Mouse (Mus musculus) heart, postnatal 14 days (tissue): ENCODE measurements around the gene Cyp1b1. TPM values are rescaled to one million over a fixed set of nuclear protein-coding genes. Genes with fewer than 3 reads are reported as not detected.
A peak's percentile ranks its signal among the peaks of the same experiment; 100 is the strongest.

Experiments
- DNase-seq, 2 experiments: peaks; one replicate each; pipeline ENCODE4 v3.0.0; 2021 to 2022
- intact Hi-C: fragments of 180-260 bp; cut with DNase I; formaldehyde crosslinking; loops from one replicate; pipeline ENCODE4 v1.15.1; 2025
- long read RNA-seq, 2 experiments: library from polyadenylated mRNA; stranded (forward); transcript quantifications; one replicate each; pipeline ENCODE4 v2.0.0; 2021
- total RNA-seq, 2 experiments: library from RNA; stranded (reverse); gene quantifications; 2 replicates each; pipeline ENCODE4 v1.2.3; 2021

Cyp1b1 gene
- total RNA-seq: 1 to 10 TPM; 2.7 to 5.1 TPM
- long read RNA-seq, experiment 1, partial matches to known transcripts: 0 of 1 reads
- long read RNA-seq, experiment 1, other reads (novel, unspliced or antisense): 0 of 1 reads
- long read RNA-seq, experiment 2, full-length matches to known transcripts: 2 of 3 reads
- long read RNA-seq, experiment 2, partial matches to known transcripts: 0 of 3 reads
- long read RNA-seq, experiment 2, other reads (novel, unspliced or antisense): 1 of 3 reads

GRCm38 (mm10) chr17:79714931-79715637 is at the start of gene Cyp1b1:
TSS of gene Cyp1b1 (minus strand) at chr17:79715061.
- peak; percentile 25 to 26 for DNase-seq
- intact Hi-C loops: loop anchor here (2.0 to 5.0 kb wide), 3 partner anchors 52 to 603 kb away; no protein-coding TSS in a partner anchor

GRCm38 (mm10) chr17:79761841-79762240 is 47.0 kb upstream of the Cyp1b1 start:
- DNase-seq: no peak
- intact Hi-C loops: no loop called here

- no peak for DNase-seq
These were observed 39.0 kb upstream of the Cyp1b1 start for GRCm38 (mm10) chr17:79753831-79754230.

GRCm38 (mm10) chr17:79752836-79753235 is 38.0 kb upstream of the Cyp1b1 start:
- intact Hi-C loops: no loop called here
- DNase-seq: no peak

More at GRCm38 (mm10) chr17:79753831-79754230, 39.0 kb upstream of the Cyp1b1 start:
- intact Hi-C loops: no loop called here

GRCm38 (mm10) chr17:79751661-79752191 is 36.9 kb upstream of the Cyp1b1 start:
- DNase-seq: no peak
- intact Hi-C loops: no loop called here

- DNase-seq: no peak
- intact Hi-C loops: no loop called here
These were observed 34.8 kb upstream of the Cyp1b1 start for GRCm38 (mm10) chr17:79749647-79750046.

GRCm38 (mm10) chr17:79746954-79747353 is 32.1 kb upstream of the Cyp1b1 start:
- intact Hi-C loops: no loop called here
- no peak for DNase-seq

- intact Hi-C loops: no loop called here
- no peak for DNase-seq
These were observed 31.3 kb upstream of the Cyp1b1 start for GRCm38 (mm10) chr17:79746146-79746591.

GRCm38 (mm10) chr17:79745051-79745731 is 30.3 kb upstream of the Cyp1b1 start:
- intact Hi-C loops: no loop called here
- DNase-seq: no peak

GRCm38 (mm10) chr17:79743507-79743906 is 28.6 kb upstream of the Cyp1b1 start:
- intact Hi-C loops: no loop called here
- no peak for DNase-seq

GRCm38 (mm10) chr17:79742635-79743034 is 27.8 kb upstream of the Cyp1b1 start:
- no peak for DNase-seq
- intact Hi-C loops: no loop called here

- intact Hi-C loops: no loop called here
These were observed 24.1 kb upstream of the Cyp1b1 start for GRCm38 (mm10) chr17:79738847-79739498.

GRCm38 (mm10) chr17:79737598-79737997 is 22.7 kb upstream of the Cyp1b1 start:
- DNase-seq: peak in 1 of 2 experiments; percentile 19
- intact Hi-C loops: no loop called here

More at GRCm38 (mm10) chr17:79738847-79739498, 24.1 kb upstream of the Cyp1b1 start:
- DNase-seq: no peak

GRCm38 (mm10) chr17:79733039-79733438 is 18.2 kb upstream of the Cyp1b1 start:
- intact Hi-C loops: no loop called here
- DNase-seq: no peak

GRCm38 (mm10) chr17:79730988-79731387 is 16.1 kb upstream of the Cyp1b1 start:
- intact Hi-C loops: no loop called here
- no peak for DNase-seq

GRCm38 (mm10) chr17:79728585-79729503 is 14.0 kb upstream of the Cyp1b1 start:
- no peak for DNase-seq
- intact Hi-C loops: no loop called here

GRCm38 (mm10) chr17:79728053-79728584 is 13.3 kb upstream of the Cyp1b1 start:
- no peak for DNase-seq
- intact Hi-C loops: no loop called here

- DNase-seq: peak in 1 of 2 experiments; percentile 18
- intact Hi-C loops: no loop called here
These were observed 11.8 kb upstream of the Cyp1b1 start for GRCm38 (mm10) chr17:79726613-79727012.

- intact Hi-C loops: no loop called here
- no peak for DNase-seq
These were observed 5.8 kb upstream of the Cyp1b1 start for GRCm38 (mm10) chr17:79720681-79721080.
